Mouse (Mus musculus): ENCODE measurements around the gene Pcyt1a. TPM values are rescaled to one million over a fixed set of nuclear protein-coding genes. Genes with fewer than 3 reads are reported as not detected.
"Not testable (repeated sequence)": the region's sequence is repeated elsewhere in the genome, so short reads cannot be mapped to it uniquely, and the experiment has no call there.

The Pcyt1a gene
- polyA plus RNA-seq, 1 experiment: 29.3 TPM

DNA sequence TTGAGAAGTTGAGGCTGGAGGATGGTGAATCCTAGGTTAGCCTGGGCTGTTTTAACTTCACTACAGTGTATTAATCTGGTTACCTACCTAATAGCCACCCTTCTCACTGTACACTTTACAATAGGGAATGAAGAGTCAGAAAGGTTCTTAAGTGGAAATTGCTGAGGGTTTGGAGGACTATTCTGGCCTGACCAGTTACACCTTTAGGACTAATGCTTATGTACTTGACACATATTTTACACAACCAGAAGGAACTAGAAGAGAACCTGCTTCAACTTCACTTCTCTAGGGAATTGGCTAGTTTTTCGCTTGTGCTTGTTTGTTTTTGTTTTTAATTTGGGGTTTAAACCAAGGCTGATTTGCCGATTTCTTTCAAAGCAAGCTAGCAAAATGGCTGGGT lies 2.4 kb downstream of the Pcyt1a start:
- no peak for DNase-seq (ENCODE audit: low spot score)

DNA sequence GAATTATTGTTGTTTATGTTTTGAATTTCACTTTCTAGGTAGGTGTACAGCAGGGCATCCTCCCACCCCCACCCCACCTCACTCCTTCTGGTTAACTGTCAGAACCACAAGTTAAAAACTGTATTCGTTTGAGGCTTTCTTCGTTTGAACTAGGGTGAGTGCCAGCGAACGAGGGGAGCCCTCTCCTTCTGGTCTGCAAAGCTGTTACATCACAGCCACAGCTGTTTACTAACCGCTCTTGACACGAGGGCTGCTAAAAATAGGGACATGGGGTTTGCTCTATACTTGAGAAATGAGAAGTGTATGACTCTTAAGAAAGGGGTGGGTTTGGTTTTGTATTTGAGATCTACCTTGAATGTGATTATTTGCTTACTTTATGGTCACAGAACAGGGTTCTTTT lies 3.3 kb downstream of the Pcyt1a start:
- DNase-seq (ENCODE audit: low spot score): no peak

- DNase-seq (ENCODE audit: low spot score): no peak
These were observed 4.0 kb downstream of the Pcyt1a start for GRCm38 (mm10) chr16:32434691-32435090.

GRCm38 (mm10) chr16:32436657-32437056 lies 5.9 kb downstream of the Pcyt1a start:
- DNase-seq (ENCODE audit: low spot score): no peak

GRCm38 (mm10) chr16:32437266-32437665 lies 6.5 kb downstream of the Pcyt1a start:
- no peak for DNase-seq (ENCODE audit: low spot score)

GRCm38 (mm10) chr16:32441432-32441831 lies 10.7 kb downstream of the Pcyt1a start:
- DNase-seq (ENCODE audit: low spot score): no peak

DNA sequence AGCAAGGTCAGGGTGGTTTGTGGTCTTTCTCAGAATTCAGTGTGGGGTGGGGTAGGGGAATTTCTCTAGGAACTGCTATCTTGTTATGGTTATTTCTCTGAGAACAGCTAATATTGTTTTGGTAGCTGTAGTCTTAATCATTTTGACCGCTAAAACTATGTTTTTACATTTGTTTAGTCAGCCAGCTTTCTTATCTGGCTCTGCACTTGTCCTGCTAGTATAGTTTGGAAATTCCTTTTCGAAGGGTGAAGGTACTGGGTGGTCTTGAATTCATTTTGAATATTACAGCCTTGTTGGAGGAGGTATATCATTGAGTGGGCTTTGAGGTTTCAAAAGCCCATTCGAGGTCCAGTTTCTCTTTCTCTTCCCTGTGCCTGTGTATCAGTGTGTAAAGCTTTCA lies 13.9 kb downstream of the Pcyt1a start:
- not testable (repeated sequence) for DNase-seq (ENCODE audit: low spot score)

- no peak for DNase-seq (ENCODE audit: low spot score)
These were observed 14.8 kb downstream of the Pcyt1a start for GRCm38 (mm10) chr16:32445558-32445957.

DNA sequence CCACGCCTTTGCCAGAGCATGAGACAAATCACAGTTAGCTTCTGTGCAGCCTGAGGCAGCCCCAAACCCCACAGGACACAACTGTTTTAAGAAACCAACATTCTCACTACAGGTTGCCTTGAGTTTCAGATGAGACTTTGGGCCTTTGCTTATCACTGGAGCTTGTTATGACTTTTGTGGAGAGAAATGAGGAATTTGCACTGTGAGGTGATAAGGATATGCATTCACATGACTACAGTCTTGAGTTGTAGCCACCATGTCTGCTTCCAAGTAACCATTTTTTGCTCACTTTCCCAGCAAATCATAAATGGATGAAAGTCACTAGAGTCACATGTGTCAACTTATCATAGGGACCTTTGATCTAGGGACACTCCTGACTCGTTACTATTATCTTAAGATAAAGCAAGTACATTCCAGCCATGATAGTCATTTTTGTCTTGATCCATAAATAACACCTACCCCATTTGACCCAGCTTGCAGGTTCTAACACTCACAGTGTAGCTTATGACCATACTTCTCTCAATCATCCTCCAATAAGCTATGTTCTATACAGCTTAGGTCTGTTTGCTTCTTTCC lies 15.9 kb downstream of the Pcyt1a start:
- DNase-seq (ENCODE audit: low spot score): no peak

- no peak for DNase-seq (ENCODE audit: low spot score)
These were observed 18.9 kb downstream of the Pcyt1a start for GRCm38 (mm10) chr16:32449665-32450064.

DNA sequence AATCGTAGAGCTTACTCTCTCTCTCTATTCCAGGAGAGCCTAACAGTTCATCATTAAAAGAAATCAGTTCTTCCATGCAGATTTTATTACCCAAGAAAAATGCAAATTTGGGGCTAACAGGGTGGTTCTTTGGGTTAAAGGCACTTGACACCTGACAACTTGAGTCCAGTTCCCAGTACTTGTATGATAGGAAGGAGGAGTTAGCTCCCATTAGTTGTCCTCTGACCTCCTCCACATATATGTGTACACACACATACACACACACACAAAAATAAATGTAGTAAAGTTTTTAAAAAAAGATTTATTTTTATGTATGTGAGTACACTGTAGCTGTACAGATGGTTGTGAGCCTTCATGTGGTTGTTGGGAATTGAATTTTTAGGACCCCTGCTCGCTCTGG lies 19.4 kb downstream of the Pcyt1a start:
- no peak for DNase-seq (ENCODE audit: low spot score)

GRCm38 (mm10) chr16:32453102-32453501 lies 22.4 kb downstream of the Pcyt1a start:
- DNase-seq (ENCODE audit: low spot score): no peak

- DNase-seq (ENCODE audit: low spot score): no peak
These were observed 23.9 kb downstream of the Pcyt1a start for GRCm38 (mm10) chr16:32454646-32455045.

GRCm38 (mm10) chr16:32456086-32456485 lies 25.4 kb downstream of the Pcyt1a start:
- no peak for DNase-seq (ENCODE audit: low spot score)

- no peak for DNase-seq (ENCODE audit: low spot score)
These were observed 26.0 kb downstream of the Pcyt1a start for GRCm38 (mm10) chr16:32456761-32457160.

- no peak for DNase-seq (ENCODE audit: low spot score)
These were observed 27.1 kb downstream of the Pcyt1a start for GRCm38 (mm10) chr16:32457589-32458386.

DNA sequence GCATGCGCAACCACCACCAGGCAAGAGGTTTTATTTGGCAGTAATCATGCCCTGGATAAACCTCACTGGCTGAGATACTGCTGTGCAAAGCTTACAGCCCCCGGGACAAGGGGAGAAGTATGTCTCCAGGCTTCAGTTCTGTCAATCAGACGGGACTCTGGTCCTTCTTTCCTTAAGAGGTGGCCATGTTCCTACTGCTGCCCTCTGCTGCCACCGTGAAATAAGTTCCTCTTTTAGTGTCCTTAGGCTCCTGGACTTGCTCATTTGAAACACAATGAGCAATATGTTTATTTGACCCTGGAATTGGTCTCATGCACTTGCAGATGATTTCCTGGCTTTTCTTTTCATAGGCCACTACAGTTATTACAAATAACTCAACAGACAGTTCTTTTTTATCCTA lies 29.8 kb downstream of the Pcyt1a start:
- DNase-seq (ENCODE audit: low spot score): no peak

DNA sequence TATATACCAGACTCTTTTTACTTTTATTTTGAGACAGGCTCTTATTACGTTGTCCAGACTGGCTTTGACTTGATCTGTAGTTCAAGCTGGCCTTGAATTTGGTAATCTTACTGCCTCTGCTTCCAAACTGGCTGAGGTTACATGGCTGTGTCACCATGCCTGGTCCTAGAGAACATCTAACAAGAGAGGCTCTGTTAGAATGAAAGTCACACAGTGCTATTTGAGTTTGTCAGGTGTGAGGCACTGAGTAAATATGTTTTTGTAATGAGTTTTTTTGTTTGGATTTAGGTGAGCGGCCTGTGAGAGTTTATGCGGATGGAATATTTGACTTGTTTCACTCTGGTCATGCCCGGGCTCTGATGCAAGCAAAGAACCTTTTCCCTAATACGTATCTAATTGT lies 31.0 kb downstream of the Pcyt1a start:
- no peak for DNase-seq (ENCODE audit: low spot score)

DNA sequence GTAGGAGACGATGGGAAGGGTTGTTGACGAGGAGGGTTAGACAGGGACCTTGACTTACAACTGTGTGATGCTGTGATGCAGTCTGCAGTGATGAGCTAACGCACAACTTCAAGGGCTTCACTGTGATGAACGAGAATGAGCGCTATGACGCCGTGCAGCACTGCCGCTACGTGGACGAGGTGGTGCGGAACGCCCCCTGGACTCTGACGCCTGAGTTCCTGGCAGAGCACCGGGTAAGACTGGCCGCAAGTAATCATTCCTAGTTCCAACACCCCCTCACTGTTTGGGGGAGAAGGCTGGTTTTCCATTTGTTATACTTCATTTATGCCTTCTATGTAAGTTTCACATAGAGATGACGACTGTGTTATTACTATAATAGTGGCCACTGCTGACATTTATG lies 32.2 kb downstream of the Pcyt1a start:
- DNase-seq (ENCODE audit: low spot score): no peak

GRCm38 (mm10) chr16:32463426-32463825 lies 32.7 kb downstream of the Pcyt1a start:
- DNase-seq (ENCODE audit: low spot score): no peak

DNA sequence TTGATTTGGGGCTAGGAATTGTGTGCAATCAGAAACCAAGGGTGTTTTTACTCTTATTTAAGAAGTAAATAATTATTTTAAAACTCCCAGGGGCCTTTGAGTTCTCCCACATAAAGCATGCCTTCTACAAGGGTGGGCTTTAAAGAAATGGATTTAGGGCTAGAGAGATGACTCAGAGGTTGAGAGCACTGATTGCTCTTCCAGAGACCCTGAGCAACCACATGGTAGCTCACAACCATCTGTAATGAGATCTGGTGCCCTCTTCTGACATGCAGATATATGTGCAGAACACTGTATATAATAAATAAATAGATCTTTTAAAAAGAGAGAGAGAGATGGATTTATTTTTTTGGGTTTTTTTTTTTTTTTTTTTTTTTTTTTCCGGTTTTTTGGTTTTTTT lies 34.2 kb downstream of the Pcyt1a start:
- DNase-seq (ENCODE audit: low spot score): no peak

DNA sequence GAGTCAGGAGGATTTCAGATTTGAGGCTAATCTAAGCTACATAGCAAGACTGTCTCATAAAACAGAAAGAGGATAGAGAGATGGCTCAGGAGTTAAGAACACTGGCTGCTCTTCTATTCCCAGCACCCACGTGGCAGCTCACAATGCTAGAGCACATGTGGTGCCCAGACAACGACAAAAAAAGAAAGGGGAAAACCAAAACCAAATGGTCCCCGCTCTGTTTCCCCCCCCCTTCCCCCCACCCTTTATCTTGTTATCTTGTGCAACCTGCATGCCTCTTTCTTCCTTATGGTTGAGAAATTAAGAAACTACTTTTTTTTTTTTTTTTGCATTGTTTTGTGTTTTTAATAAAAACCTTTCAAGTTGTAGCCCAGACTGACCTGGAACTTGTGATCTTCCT lies 37.8 kb downstream of the Pcyt1a start:
- DNase-seq (ENCODE audit: low spot score): no peak

DNA sequence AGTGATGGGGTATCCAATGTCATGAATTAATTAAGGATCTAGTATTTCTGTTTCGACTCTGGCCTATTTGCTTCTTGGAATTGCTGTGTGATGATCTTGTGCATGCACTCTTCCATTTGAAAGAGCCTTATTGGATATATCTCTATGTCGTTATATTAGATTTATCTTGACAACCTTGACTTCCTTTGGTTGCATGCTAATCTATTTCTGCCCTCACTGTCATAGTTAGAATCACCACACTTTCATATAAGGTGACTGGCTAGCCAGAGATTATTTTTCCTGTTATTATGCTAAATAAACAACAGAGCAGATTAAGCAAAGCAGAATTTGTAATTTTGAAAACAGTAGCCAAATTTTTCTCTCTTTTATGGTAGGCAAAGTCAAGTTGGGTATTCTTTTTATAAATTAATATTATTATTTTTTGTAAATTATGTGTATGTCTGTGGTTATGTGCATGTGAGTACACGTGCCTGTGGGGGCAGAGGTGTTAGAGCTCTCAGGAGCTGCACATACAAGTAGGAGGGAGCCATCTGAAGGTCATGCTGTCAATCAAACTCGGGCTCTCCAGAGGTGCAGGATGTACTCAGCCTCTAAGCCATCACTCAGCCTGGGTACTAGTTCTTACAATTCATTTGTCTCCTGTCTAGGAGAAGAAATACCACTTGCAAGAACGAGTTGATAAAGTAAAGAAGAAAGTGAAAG lies 38.8 kb downstream of the Pcyt1a start:
- DNase-seq (ENCODE audit: low spot score): no peak
